Mouse (Mus musculus): Measurements from ENCODE around the gene Tmem88b. TPM values are rescaled to one million over a fixed set of nuclear protein-coding genes. Genes with fewer than 3 reads are reported as not detected.
"Not testable (repeated sequence)": the region's sequence is repeated elsewhere in the genome, so short reads cannot be mapped to it uniquely, and the experiment has no call there.

Gene Tmem88b
- total RNA-seq, 1 experiment from 2014 or later, result 0.82 TPM

DNA sequence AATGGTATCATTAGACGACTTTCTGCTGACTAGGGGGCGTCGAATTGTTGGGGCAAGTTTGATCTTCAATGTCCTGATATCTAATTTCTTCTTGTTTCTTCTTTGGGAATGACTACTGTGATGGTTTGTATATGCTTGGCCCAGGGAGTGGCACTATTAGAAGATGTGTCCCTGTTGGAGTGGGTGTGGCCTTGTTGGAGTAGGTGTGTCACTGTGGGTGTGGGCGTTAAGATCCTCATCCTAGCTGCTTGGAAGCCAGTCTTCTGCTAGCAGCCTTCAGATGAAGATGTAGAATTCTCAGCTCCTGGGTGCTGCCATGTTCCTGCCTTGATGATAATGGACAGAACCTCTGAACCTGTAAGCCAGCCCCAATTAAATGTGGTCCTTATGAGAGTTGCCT lies 3.2 kb upstream of the Tmem88b start:
- not testable (repeated sequence) for DNase-seq

GRCm38 (mm10) chr4:155788300-155788699 lies 2.6 kb upstream of the Tmem88b start:
- DNase-seq, result no peak

DNA sequence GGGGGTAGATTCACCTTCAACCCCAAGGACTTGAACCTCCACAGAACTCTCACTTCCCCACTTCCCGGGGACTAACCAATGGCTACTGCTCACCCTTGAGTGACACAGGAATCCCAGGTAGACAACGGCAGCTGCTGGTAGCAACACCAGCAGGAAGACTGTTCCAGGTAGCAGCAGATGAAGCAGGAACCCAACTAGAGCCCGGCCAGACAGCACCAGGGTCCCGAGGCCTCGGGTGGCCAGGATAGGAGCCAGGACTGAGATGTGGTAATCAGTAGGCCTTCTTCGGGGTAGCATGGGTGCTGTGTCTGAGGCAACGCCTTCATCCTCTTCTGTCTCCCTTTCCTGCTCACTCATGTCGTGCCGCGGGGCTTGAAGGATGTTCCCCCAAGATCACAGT lies 428 bp downstream of the Tmem88b start:
- no peak for DNase-seq

DNA sequence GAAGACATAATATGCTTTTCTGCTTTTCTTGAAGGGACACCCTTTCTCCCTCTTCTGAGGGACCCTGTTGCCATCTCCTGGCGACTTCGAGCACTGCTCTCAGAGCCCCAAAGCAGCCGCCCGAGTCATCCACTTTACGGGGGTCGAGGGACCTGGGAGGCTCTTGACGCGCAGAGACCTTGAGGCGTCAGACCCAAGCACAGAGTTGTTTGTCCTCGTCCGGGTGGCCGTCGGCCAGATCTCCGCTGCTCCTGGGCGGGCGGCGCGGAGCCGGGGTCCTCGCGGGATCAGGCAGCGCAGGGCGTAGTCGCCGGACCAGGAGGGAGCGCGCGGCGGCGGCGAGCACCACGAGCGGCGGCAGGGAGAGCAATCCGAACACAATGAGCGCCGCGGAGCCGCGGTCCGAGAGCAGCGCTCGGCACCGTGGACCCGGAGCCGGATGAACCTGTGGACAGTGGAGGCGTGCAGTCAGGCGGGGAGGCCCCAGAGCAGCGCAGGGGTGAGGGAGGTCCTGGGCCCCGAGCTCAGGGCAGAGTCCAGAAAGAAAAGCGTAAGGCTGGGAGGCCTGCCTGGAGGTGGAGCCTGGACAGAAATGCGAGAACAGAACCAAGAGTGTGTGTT lies 1.5 kb downstream of the Tmem88b start:
- DNase-seq, result peak; percentile 88

GRCm38 (mm10) chr4:155783486-155784080 lies 2.1 kb downstream of the Tmem88b start:
- no peak for DNase-seq

DNA sequence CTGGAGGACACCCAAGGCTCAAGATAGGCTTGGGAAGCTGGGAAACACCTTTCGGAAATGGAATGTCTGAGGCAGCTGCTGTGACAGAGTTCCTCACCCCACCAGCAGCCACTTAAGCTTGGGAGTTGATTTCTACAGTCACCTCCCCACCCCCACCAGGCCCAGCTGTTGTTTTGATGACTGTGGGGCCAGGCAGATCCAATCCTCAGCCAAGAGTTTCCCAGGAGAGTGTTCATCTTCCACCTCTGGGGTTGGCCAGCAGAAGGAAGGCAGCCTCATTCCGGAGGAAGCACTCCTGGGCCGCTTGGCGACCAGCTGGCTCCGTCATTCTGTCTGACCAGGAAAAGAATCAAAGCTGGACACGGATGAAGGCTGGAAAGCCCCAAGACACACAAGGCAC lies 4.8 kb downstream of the Tmem88b start:
- peak; percentile 66 for DNase-seq

DNA sequence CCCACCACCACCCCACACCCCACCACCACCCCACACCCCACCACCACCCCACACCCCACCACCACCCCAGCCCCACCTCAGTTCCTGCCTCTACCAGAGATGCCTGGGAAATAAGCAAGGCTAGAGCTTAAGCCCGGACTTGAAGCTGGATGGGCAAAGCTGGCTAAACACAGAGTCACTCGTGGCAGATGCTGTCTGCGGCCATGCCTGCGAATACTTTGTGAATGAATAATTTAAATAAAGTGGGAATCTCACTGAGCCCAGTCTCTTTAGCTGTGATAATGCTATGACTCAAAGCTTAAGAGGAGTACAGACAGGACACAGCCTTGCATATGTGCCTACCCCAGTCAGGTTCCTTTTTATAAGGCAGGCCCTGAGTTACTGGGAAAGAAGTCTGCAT lies 6.2 kb downstream of the Tmem88b start:
- DNase-seq, result no peak

- peak; percentile 68 for DNase-seq
Measured at GRCm38 (mm10) chr4:155777816-155778215, 7.9 kb downstream of the Tmem88b start.

DNA sequence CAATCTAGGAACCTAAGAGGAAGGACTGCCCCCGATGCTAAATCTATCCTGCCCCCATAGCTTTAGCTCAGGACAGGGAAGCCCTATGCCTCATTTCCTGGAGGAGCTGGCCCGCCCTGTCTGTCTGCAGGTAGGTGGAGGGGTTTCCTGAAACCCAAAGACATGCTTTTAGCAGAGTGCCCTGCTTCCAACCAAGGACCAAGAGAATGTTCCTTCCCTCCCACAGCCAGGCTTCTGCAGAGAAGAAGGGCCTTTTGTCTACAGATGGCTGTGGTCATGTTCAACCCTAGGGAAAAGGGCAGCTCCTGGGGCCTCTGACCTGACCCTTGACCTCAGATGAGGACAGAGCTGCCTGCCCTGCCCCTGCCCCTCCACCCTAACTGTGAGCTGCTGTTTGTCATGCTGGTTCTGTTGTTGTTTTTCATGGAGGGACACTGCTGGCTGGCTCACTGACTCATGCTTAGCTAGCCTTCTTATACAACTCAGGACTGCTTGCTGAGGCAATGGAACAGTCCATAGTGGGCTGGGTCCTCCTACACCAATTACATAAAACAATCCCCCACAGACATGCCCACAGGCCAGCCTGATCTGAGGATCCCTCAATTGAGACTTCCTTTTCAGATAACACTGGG lies 8.9 kb downstream of the Tmem88b start:
- no peak for DNase-seq

GRCm38 (mm10) chr4:155775855-155776254 lies 9.8 kb downstream of the Tmem88b start:
- DNase-seq, result peak; percentile 60

DNA sequence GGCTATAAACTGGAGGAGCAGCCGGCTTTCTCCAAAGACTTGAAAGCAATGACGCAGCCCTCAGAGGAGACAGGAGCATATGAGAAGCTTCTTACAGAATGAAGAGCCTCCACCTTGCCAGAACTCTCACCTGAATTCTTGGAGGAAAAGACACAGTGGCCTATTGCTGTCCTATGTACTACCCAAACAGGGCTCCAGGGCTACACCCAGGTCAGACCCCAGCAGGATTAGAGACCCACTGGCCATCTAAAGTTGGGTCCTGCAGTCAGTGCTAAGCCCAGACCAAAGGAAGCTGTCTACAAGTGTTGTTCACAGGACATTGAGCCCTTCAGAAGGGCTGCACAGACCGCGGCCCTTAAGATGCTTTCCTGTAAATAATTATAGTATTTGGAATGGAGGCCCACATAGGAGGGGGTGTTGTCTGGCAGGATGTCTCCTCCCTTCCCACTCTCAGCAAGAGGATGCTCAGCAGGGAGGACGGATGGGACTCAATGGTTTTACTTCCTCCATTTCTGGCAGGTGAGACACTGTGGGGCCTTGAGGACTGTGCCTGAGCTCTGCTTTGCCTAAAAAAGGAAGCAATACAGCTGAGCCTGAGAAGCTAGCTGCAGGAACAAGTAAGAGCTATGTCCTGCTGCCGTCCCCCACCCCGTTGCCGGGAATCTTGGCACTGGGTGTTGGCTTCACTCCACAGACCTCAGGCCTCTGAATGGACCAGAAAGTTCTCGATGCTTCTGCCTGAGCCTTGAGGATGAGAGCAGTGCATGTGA lies 10.5 kb downstream of the Tmem88b start:
- DNase-seq, result peak; percentile 66

- peak; percentile 94 for DNase-seq
Measured at GRCm38 (mm10) chr4:155774280-155774754, 11.4 kb downstream of the Tmem88b start, which contains the start of gene Vwa1. Vwa1 (minus strand) TSS chr4:155774698.

DNA sequence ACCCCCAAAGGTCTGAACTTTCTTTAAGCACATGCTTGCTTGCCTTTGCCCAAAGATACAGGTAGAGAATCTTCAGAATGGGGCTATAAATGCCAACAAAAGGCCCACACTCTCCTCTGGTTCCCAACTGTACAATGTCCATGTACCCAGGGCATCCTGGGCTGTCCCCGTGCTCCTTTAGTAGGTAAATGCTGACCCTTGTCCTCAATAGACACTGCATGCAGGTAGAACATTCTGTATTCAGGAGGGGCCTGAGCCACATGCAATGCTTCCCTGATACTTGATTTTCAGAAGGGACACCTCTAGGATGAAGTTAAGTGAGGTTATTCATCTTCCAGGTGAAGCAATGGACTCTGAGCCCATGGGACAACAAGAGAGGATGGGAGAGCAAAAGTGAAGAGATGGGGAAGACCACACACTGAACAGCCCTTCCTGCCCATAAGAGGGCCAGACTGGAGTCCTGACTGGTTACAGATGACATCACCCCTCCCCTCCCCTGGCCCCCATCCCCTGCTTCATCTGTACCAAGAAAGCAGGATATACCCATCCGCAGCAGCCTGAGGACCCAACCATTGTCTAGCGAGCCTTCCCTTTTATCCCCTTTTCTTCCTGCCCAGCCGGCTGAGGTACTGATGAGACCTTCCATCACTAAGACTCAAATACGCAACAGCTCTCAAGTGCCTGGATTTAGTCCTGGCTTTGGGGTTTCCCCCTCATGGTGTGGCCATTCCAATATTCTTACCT lies 12.2 kb downstream of the Tmem88b start:
- no peak for DNase-seq

GRCm38 (mm10) chr4:155772786-155773185 lies 12.9 kb downstream of the Tmem88b start:
- no peak for DNase-seq

DNA sequence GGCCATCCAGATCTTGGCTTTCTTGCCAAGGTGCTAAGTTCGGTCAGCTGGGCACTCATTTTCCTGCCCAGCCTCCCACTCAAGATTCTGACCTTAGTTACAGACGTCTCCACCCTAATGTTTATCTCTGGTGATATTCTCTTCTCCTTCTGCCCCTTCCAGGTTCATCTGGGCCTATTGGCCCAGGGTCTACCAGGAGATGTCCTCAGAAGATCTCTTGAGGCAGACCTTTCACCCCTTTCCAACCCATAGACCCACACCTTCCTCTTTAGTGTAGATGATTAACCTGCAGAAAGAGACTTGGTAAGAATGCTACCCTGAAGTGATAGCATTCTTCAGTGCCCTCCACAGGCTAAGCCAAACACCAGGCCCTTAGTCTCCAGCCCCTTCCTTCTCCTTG lies 14.0 kb downstream of the Tmem88b start:
- DNase-seq, result no peak

GRCm38 (mm10) chr4:155770626-155771025 lies 15.0 kb downstream of the Tmem88b start:
- no peak for DNase-seq

DNA sequence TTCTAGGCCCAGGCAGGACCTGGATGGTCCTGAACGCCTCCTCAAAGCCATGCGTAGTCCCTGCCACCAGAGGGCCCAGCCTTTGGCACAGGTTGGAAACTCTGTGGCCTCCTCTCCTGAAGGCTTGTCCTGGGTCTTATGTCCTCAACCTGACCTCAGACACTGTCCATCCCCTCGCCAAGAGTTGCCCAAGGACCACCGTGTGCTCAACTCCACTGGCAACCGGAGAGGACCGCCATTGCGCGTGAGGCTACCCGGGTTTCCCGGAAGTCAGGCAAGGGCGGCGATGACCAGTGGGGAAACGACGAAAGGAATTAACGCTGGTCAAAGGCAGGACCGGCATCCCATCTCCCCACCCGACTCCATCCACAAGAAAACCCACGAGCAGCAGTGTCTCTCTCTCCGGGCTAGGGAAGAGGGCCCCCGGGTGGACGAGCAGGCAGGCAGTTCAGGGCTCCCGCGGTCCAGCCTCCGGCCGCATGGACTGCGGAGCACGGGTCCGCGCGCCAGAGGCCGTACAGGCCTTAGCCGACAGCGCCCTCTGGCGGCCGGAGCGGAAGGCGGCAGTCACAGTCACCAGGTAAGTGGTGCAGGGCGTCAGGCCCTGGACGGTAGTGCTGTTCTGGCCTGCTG lies 15.7 kb downstream of the Tmem88b start:
- DNase-seq, result peak; percentile 95

DNA sequence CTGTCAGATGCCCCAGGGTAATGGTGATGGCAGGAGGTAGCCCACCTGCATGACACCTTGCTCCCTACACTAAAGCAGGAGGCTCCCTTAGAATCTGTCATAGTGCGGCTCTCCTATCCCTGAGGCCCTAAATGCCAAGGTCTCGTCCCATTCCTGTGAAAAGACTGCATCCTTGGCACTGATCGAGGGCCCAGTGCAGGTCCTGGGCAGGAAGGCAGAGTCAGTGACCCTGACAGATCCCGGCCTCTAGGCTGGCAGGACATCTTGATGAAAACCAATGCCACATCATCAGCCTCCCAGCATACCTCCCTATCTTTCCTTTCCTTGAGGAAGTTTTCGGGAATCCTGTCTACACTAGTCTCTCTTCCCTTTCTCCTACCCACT lies 16.2 kb downstream of the Tmem88b start:
- DNase-seq, result peak; percentile 64

- peak; percentile 68 for DNase-seq
Measured at GRCm38 (mm10) chr4:155762357-155762756, 23.3 kb downstream of the Tmem88b start.

DNA sequence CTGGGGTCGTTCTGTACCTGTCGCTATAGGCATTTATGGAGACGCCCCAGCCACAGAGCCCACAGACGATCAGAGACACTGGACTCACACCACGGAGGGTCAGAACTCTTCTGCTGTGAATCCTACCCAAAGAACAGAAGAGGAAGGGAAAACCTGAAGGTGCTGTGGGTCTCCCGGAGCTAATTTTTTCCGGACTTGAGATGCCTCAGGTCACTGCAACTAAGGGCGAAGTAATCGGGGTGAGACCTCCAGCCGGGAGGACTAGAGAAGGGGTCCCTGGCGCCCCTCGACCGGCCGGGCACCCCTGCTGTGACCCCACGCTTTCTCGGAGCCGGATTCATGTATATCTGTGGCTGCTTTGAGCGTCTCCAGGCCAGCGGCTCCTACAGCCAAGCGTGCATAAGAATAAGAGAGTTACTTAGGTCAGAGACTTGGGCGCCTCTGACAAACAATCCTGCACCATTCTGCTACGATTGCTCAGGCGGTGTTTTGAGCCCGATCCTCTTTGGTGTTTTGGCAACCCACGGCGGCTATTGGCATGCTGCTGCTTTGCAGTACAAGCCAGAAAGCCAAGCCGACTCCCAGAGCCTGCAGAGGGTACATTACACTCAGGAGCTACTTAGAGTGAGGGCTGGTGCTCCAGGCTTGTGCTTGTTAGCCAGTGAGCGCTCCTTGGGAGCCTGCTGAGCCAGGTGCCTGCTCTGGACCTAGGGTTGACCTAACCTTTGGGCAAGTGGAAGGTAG lies 24.1 kb downstream of the Tmem88b start:
- DNase-seq, result peak; percentile 46

Measured in adrenal gland, postnatal 14 days (tissue).